Mouse (Mus musculus): ENCODE measurements at regions not wholly inside any gene's neighbourhood (a gene's known extent, or its start where the extent isn't known, plus 50 kb on each side); places are given as distances from the start of the nearest gene placed in this dataset.

- DNase-seq (ENCODE audit: low spot score in 2 of 2), result no peak
Observed at GRCm38 (mm10) chr3:35318348-35318747, 435.6 kb upstream of the Atp11b start.

DNA sequence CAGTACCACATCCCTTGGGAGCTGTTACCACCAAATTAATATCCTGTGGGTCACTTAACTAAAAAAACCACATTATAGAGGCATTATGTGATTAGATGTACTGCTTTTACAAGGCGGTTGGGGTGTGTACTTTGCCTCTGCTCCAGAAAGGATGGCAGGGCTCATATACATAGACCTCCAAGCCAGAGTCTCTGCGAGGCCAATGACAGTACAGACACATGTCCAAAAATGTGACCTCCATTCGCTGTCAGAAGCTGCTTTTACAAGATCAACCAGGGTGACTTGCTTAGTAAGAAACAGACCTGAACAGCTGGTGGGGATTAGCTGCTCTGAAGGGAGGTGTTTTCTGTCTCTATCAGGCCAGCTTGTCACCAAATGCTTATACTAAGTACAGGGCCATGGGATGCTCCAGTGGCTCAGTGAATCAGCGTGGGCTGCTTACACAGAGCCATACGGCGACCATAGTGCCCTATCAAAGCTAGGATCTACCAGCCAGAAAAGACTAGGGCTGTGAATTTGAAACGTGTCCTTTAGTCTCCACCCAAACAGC lies 433.0 kb upstream of the Atp11b start:
- no peak for DNase-seq (ENCODE audit: low spot score in 2 of 2)

DNA sequence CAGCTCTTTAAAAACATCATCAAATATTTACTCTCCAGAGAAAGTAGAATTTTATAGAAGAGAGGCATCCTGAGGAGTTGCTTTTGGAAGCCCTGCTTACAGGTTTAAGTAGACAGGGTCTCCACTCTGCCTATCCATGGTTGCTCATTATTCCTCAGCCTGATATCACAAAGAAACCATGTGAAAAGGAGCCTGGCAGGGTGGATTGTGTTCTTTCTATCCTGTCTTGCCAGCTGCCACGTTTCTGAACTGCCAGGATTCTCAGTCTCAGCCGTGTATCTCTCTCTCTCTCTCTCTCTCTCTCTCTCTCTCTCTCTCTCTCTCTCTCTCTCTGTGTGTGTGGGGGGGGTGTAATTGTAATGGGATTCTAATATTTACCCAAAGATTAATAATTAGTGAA lies 431.9 kb upstream of the Atp11b start:
- DNase-seq (ENCODE audit: low spot score in 2 of 2), result no peak

GRCm38 (mm10) chr3:35322899-35323298 lies 431.0 kb upstream of the Atp11b start:
- no peak for DNase-seq (ENCODE audit: low spot score in 2 of 2)

DNA sequence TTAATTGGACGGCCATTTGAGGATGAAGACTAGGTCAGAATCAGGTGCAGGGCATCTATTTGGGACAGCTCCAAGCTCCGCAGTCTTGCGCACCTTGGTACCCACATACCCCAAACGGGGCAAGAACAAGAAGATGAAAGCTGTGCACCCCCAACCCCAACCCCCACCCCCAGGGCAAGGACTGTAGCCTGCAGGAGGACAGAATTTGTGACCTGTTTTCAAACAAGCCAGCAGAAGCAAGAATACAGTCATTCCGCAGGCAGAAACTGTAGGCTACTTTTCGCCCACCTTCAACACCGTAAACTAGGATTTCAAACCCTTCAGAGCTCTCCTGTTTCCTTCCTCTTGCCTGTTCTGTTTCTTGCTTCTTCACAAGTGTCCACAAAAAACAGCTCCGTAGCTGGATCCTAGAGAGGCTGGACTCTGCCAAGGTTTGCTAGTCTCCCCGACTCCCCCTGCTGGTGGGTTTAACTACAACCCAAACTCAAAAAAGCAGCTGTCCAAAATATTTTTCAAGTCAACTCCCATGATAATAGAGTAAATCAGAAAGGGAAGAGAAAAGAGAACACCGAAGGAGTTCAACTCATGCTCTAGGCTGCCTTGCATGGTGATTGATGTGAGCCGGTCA lies 430.3 kb upstream of the Atp11b start:
- DNase-seq (ENCODE audit: low spot score in 2 of 2), result peak in 1 of 2 experiments; percentile 58

DNA sequence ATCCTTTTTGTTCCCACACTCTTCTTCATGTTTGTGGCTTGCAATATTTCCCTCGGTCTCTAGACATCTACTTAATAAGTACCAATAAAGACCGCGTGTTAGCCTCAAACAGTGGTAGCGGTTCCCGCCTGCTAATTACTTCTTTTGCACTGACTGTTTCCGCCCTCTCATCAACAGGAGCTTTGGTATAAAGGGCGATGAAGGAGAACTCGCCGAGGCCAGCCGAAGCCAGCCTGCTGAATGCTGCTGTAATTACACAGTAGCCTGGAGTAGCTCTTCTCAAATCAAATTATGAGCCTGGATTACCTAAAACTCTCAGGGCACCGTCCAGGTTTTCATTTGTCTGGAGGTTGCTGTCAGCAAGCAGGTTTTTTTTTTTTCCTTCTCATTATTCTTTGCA lies 429.7 kb upstream of the Atp11b start:
- DNase-seq (ENCODE audit: low spot score in 2 of 2), result no peak

GRCm38 (mm10) chr3:35332534-35333272 lies 421.2 kb upstream of the Atp11b start:
- DNase-seq (ENCODE audit: low spot score in 2 of 2), result no peak

GRCm38 (mm10) chr3:35334017-35334416 lies 419.9 kb upstream of the Atp11b start:
- no peak for DNase-seq (ENCODE audit: low spot score in 2 of 2)

- no peak for DNase-seq (ENCODE audit: low spot score in 2 of 2)
Observed at GRCm38 (mm10) chr3:35334546-35334945, 419.4 kb upstream of the Atp11b start.

DNA sequence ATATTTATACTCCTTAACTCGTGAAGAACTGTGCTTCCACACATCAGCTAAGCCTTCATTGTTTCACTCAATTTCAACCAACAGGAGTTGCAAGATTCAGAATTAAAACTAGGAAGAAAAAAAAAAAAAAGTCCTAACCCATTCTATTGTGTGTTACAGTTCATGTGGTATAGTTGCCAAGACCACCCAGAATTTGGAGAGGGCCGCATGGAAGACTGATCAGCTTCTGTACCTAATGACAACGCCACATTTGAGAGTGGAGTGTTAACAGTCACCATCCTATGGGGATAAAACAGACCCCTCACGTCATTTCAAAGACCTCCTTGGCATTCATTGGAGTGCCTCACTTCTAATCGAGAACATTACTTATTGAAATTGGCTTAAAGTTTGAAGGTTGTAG lies 418.1 kb upstream of the Atp11b start:
- no peak for DNase-seq (ENCODE audit: low spot score in 2 of 2)

GRCm38 (mm10) chr3:35340525-35340924 lies 413.4 kb upstream of the Atp11b start:
- DNase-seq (ENCODE audit: low spot score in 2 of 2), result no peak

GRCm38 (mm10) chr3:35340935-35341800 lies 412.7 kb upstream of the Atp11b start:
- DNase-seq (ENCODE audit: low spot score in 2 of 2), result peak in 1 of 2 experiments; percentile 42

- no peak for DNase-seq (ENCODE audit: low spot score in 2 of 2)
Observed at GRCm38 (mm10) chr3:35341840-35342239, 412.1 kb upstream of the Atp11b start.

- peak in 1 of 2 experiments; percentile 34 for DNase-seq (ENCODE audit: low spot score in 2 of 2)
Observed at GRCm38 (mm10) chr3:35342584-35342983, 411.3 kb upstream of the Atp11b start.

GRCm38 (mm10) chr3:35343936-35344335 lies 410.0 kb upstream of the Atp11b start:
- no peak for DNase-seq (ENCODE audit: low spot score in 2 of 2)

DNA sequence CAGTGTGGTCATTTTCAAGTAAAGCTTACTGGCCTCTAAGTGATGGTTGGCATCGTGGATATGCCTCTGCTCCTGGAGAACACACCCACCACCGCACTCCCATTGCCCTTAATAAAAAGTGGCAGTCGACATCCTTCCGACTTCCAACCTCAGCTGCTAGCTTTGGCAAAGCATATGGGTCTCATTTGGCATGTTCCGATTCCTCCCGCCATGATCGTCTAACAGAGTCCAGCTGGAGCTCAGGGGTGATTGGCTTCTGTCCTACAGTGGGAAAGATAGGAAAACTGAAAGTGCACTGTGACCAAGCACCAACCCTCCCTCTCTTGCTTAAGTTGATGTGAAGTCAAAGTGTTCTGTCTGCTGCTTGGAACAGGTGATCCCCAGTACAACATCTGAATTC lies 404.8 kb upstream of the Atp11b start:
- no peak for DNase-seq (ENCODE audit: low spot score in 2 of 2)

DNA sequence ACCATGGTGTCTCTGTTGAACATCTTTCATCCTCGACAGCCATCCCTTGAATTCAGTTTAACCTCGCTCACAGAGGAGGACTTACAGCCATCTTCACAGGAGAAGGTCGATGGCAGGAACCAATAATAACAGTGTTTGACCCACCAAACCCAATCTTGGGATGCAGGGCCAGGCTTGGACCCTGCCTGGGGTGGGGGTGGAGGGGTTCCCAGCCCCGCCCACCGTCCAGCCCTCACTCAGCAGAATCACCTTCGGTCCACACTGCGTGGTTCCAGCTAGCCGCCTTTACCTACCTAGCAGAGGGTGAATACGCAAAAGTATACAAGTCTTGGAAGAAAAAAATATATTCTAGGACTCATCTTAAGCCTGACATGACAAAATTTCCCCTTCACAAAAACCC lies 400.5 kb upstream of the Atp11b start:
- no peak for DNase-seq (ENCODE audit: low spot score in 2 of 2)

DNA sequence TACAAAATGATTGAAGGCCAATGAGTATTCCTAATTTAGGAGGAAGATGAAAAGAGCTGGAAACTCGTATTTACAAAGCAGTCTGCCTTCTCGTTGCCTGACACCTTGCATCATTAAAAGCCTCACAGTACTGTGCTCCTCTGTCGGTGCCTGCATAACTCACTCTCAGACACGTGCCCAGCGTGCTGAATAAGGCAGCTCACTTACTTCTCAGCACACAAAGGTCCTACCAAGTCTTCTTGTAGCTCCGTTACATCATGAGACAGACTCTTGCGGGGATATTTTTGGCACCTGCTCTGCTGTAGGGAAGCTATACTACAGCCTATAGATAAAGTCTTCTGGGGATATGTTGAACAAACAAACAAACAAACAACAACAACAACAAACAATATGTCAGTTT lies 400.0 kb upstream of the Atp11b start:
- DNase-seq (ENCODE audit: low spot score in 2 of 2), result no peak

DNA sequence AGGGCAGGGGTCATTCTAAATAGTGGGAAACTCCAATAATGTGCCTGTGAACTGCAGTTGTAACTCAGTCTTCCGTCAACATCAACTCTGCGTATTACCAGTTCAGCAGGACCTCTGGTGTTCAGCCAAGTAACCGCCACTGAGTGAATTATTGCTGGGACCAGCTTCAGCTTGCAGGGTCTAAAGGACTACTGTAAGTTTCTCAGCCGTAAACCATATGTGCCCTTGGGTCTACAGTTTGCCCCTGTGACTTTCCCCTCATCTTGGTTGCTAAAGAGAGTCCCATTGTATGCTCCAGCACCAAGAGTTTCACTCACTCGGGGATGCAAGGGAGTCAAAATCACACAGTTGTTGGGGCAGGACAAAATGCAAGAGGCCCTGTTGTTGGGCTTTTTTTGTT lies 399.6 kb upstream of the Atp11b start:
- DNase-seq (ENCODE audit: low spot score in 2 of 2), result no peak

DNA sequence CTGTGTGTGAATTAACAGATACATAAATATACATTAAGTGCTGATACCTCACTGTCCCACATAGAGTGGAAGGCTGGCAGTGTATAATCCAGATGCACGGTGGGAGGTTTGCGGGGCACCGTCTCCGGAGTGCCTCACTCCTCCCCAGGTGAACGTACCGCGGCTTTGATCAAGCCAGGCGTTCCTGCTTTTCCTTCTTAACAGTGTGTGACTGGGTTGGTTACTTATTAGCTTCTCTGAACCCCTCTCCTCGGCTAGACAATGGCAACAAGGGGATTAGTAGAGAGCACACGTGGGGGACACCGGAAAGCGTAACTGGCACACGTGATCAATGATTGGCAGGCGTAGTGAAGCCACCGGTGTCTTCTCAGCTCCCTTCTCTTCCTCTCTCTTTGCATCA lies 396.8 kb upstream of the Atp11b start:
- DNase-seq (ENCODE audit: low spot score in 2 of 2), result no peak

DNA sequence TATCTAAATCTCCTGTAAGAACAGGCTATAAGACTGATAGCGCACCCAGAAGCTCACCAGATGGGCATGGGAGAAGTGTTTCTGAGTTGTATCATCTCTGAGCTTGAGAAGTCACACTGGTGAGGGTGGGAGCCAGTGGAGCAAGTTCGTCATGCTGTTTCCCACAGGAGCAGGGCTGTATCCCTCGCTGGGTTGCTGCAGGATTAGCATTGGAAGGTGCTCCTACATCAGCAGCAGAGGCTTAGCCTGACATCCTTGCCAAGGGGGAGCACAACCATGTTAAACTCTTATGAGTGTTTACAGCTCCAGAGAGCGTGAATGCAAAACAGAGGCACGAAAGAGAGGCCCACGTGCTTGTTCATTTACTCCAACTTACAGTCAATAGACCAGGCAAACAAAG lies 395.4 kb upstream of the Atp11b start:
- no peak for DNase-seq (ENCODE audit: low spot score in 2 of 2)

- DNase-seq (ENCODE audit: low spot score in 2 of 2), result no peak
Observed at GRCm38 (mm10) chr3:35359288-35359687, 394.6 kb upstream of the Atp11b start.
